Mouse (Mus musculus): ENCODE measurements around the gene Prpf18.

- TF ChIP-seq CTCF (IDR thresholded peaks at IDR 0.05; ENCODE audit: low read depth, low read length) (no peak), POLR2A (IDR thresholded peaks at IDR 0.05; ENCODE audit: borderline replicate concordance, low read depth, low read length) (no peak)
Measured at GRCm38 (mm10) chr2:4636656-4637055, 15.3 kb downstream of the Prpf18 start.
